ENCODE assay signal across 23 mouse cellular contexts in genomic region chr4:93518925-93519324, GRCm38 (mm10).
DNase-seq lines count a peak whose midpoint lies in the region; ATAC-seq and TF ChIP-seq lines count a peak whose summit lies in the region.
"Had no signal": no experiment of that assay in that cellular context is flagged by ENCODE, and none has a peak within 500 bp of the region (broad histone marks: within the 10 kb centered on the region; RNA-seq: fewer than 3 reads in every experiment).

No protein-coding gene starts in this region.

- no peak overlapping the region for H3K9ac ChIP-seq in liver, embryonic 12.5 days
- no peak overlapping the region for H3K9ac ChIP-seq in liver, embryonic 11.5 days (ENCODE audit: low read depth, low read length)
- no peak overlapping the region for H3K9ac ChIP-seq in liver, embryonic 14.5 days (replicated peaks)
- H3K9ac ChIP-seq: embryonic facial prominence, embryonic 12.5 days; forebrain, embryonic 13.5 days; forebrain, embryonic 15.5 days had no signal

- H3K27me3 ChIP-seq in liver, embryonic 12.5 days (replicated peaks) = no peaks in the 10 kb centered on the region
- H3K27me3 ChIP-seq in liver, embryonic 11.5 days (replicated peaks; ENCODE audit: control insufficient read depth, insufficient read depth, low read length) = no peaks in the 10 kb centered on the region
- no peaks in the 10 kb centered on the region for H3K27me3 ChIP-seq in liver, embryonic 14.5 days (ENCODE audit: control insufficient read depth, insufficient read depth, low read length)
- H3K27me3 ChIP-seq: CH12.LX; embryonic facial prominence, embryonic 12.5 days; forebrain, embryonic 13.5 days; forebrain, embryonic 15.5 days; Patski had no signal

- peak; percentile 66 for ATAC-seq in liver, embryonic 12.5 days
- no peak for ATAC-seq in liver, embryonic 11.5 days (replicated peaks; ENCODE audit: low FRiP score)
- peak; percentile 52; the same call in 1 of the 2 replicates for ATAC-seq in liver, embryonic 14.5 days (ENCODE audit: insufficient read depth)
- ATAC-seq: activated CD4-positive, CD25-positive, alpha-beta regulatory T cell, adult 4 months; CD4-positive, CD25-positive, alpha-beta regulatory T cell, adult 4 months; forebrain, embryonic 13.5 days; forebrain, embryonic 15.5 days; Patski had no signal

- H3K9me3 ChIP-seq in liver, embryonic 12.5 days (replicated peaks) = no peaks in the 10 kb centered on the region
- no peaks in the 10 kb centered on the region for H3K9me3 ChIP-seq in liver, embryonic 11.5 days (ENCODE audit: control insufficient read depth, low read length)
- no peaks in the 10 kb centered on the region for H3K9me3 ChIP-seq in liver, embryonic 14.5 days (ENCODE audit: control insufficient read depth, low read length)
- H3K9me3 ChIP-seq: embryonic facial prominence, embryonic 10.5 days; embryonic facial prominence, embryonic 12.5 days; forebrain, embryonic 13.5 days; forebrain, embryonic 15.5 days; G1E had no signal

- H3K36me3 ChIP-seq in liver, embryonic 12.5 days = no peaks in the 10 kb centered on the region
- H3K36me3 ChIP-seq in liver, embryonic 11.5 days (ENCODE audit: control insufficient read depth, insufficient read depth, low read length) = no peaks in the 10 kb centered on the region
- no peaks in the 10 kb centered on the region for H3K36me3 ChIP-seq in liver, embryonic 14.5 days (replicated peaks; ENCODE audit: control insufficient read depth, insufficient read depth, low read depth)
- H3K36me3 ChIP-seq: embryonic facial prominence, embryonic 10.5 days; embryonic facial prominence, embryonic 12.5 days; forebrain, embryonic 15.5 days; G1E had no signal

- H3K27ac ChIP-seq in liver, embryonic 12.5 days = no peak overlapping the region
- no peak overlapping the region for H3K27ac ChIP-seq in liver, embryonic 11.5 days (ENCODE audit: low read depth, low read length)
- no peak overlapping the region for H3K27ac ChIP-seq in liver, embryonic 14.5 days
- H3K27ac ChIP-seq: embryonic facial prominence, embryonic 10.5 days; embryonic facial prominence, embryonic 12.5 days; forebrain, embryonic 13.5 days; forebrain, embryonic 15.5 days had no signal

- H3K4me3 ChIP-seq in liver, embryonic 12.5 days = no peak overlapping the region
- H3K4me3 ChIP-seq in liver, embryonic 11.5 days (ENCODE audit: low read depth, low read length) = no peak overlapping the region
- H3K4me3 ChIP-seq in liver, embryonic 14.5 days (ENCODE audit: insufficient read depth in 1 of 2, low read depth in 2 of 2, low read length in 2 of 2) = no peak overlapping the region
- H3K4me3 ChIP-seq: embryonic facial prominence, embryonic 10.5 days; embryonic facial prominence, embryonic 12.5 days; forebrain, embryonic 13.5 days; forebrain, embryonic 15.5 days had no signal

- H3K4me1 ChIP-seq in liver, embryonic 12.5 days = peaks cover 8% of the 10 kb centered on the region
- no peaks in the 10 kb centered on the region for H3K4me1 ChIP-seq in liver, embryonic 11.5 days (replicated peaks; ENCODE audit: control insufficient read depth, insufficient read depth, low read length)
- H3K4me1 ChIP-seq in liver, embryonic 14.5 days (replicated peaks; ENCODE audit: control insufficient read depth in 2 of 2, insufficient read depth in 2 of 2, low read length in 1 of 2) = peaks cover 0 to 11% of the 10 kb centered on the region in 2 experiments
- H3K4me1 ChIP-seq: embryonic facial prominence, embryonic 10.5 days; embryonic facial prominence, embryonic 12.5 days; forebrain, embryonic 13.5 days; forebrain, embryonic 15.5 days had no signal

- H3K4me2 ChIP-seq in liver, embryonic 12.5 days = no peak overlapping the region
- H3K4me2 ChIP-seq in liver, embryonic 11.5 days = no peak overlapping the region
- no peak overlapping the region for H3K4me2 ChIP-seq in liver, embryonic 14.5 days (ENCODE audit: low read depth)
- H3K4me2 ChIP-seq: embryonic facial prominence, embryonic 12.5 days; forebrain, embryonic 13.5 days; forebrain, embryonic 15.5 days had no signal

- no peak for TF ChIP-seq CTCF in liver, embryonic 14.5 days (IDR thresholded peaks at IDR 0.05; ENCODE audit: low read depth)

- 61% methylated on average over 5 of the region's 5 CpGs for WGBS in liver, embryonic 12.5 days (ENCODE audit: insufficient replicate concordance)
- 73% methylated on average over 5 of the region's 5 CpGs for WGBS in liver, embryonic 11.5 days
- 51% methylated on average over 5 of the region's 5 CpGs for WGBS in liver, embryonic 14.5 days (ENCODE audit: insufficient replicate concordance)

- no peak for DNase-seq in liver, embryonic 11.5 days (ENCODE audit: low spot score)
- no peak for DNase-seq in liver, embryonic 14.5 days (ENCODE audit: low read depth in 3 of 3, low spot score in 3 of 3)
- DNase-seq in liver = no peak
- no peak for DNase-seq in urinary bladder, postnatal 4 days (ENCODE audit: low spot score in 2 of 2)
- DNase-seq: adrenal gland, adult 8-10 months; adrenal gland, postnatal 14 days; adrenal gland, postnatal 36 days; B cell, adult 2 months; cerebellum, adult 11-12 months; cerebellum, adult 2 months; cerebellum, adult 9-10 months; cerebellum, postnatal 10 days; cerebellum, postnatal 25 days had no signal

- no peak for TF ChIP-seq EP300 in liver, embryonic 14.5 days (IDR thresholded peaks at IDR 0.05; ENCODE audit: low read depth)
